Mouse (Mus musculus): Measurements from ENCODE around the gene Cerkl. TPM values are rescaled to one million over a fixed set of nuclear protein-coding genes. Genes with fewer than 3 reads are reported as not detected.

Gene Cerkl
- total RNA-seq (2021): 1 to 10 TPM; 1.4 to 1.8 TPM

GRCm38 (mm10) chr2:79456575-79457349 lies at the start of gene Cerkl, which contains the start of gene Neurod1:
Gene Cerkl, minus strand, starts transcription at chr2:79456785.
Gene Neurod1, minus strand, starts transcription at chr2:79456751.
- DNase-seq: no peak

- DNase-seq: peak; percentile 78
Measured at GRCm38 (mm10) chr2:79498990-79499755, 42.6 kb upstream of the Cerkl start.

GRCm38 (mm10) chr2:79485127-79485526 lies 28.5 kb upstream of the Cerkl start:
- no peak for DNase-seq

- DNase-seq: no peak
Measured at GRCm38 (mm10) chr2:79482511-79482910, 25.9 kb upstream of the Cerkl start.

GRCm38 (mm10) chr2:79462411-79462810 lies 5.8 kb upstream of the Cerkl start:
- no peak for DNase-seq

- DNase-seq: no peak
Measured at GRCm38 (mm10) chr2:79461861-79462260, 5.3 kb upstream of the Cerkl start.

- peak; percentile 43 for DNase-seq
Measured at GRCm38 (mm10) chr2:79460586-79460985, 4.0 kb upstream of the Cerkl start.

GRCm38 (mm10) chr2:79460107-79460506 lies 3.5 kb upstream of the Cerkl start:
- DNase-seq: no peak

GRCm38 (mm10) chr2:79459061-79460045 lies 2.8 kb upstream of the Cerkl start:
- no peak for DNase-seq

- no peak for DNase-seq
Measured at GRCm38 (mm10) chr2:79457932-79458331, 1.3 kb upstream of the Cerkl start.

GRCm38 (mm10) chr2:79457434-79457833 lies 849 bp upstream of the Cerkl start:
- no peak for DNase-seq

GRCm38 (mm10) chr2:79455646-79456045 lies 939 bp downstream of the Cerkl start:
- no peak for DNase-seq

- no peak for DNase-seq
Measured at GRCm38 (mm10) chr2:79454786-79455446, 1.7 kb downstream of the Cerkl start.

- peak; percentile 90 for DNase-seq
Measured at GRCm38 (mm10) chr2:79453901-79454781, 2.4 kb downstream of the Cerkl start.

GRCm38 (mm10) chr2:79451438-79451837 lies 5.1 kb downstream of the Cerkl start:
- no peak for DNase-seq

- no peak for DNase-seq
Measured at GRCm38 (mm10) chr2:79450684-79451394, 5.7 kb downstream of the Cerkl start.

- no peak for DNase-seq
Measured at GRCm38 (mm10) chr2:79449371-79449770, 7.2 kb downstream of the Cerkl start.

GRCm38 (mm10) chr2:79447198-79447597 lies 9.4 kb downstream of the Cerkl start:
- no peak for DNase-seq

GRCm38 (mm10) chr2:79443861-79444620 lies 12.5 kb downstream of the Cerkl start:
- no peak for DNase-seq
